In genomic region chr13:78197819-78198390, GRCm38 (mm10) we compare ENCODE assay signal across 8 mouse cellular contexts. TPM values are rescaled to one million over a fixed set of nuclear protein-coding genes. Genes with fewer than 3 reads are reported as not detected.
A peak's percentile ranks its signal among the peaks of the same experiment; 100 is the strongest.
DNase-seq lines count a peak whose midpoint lies in the region; ATAC-seq and TF ChIP-seq lines count a peak whose summit lies in the region.

No protein-coding gene starts in this region.

- ATAC-seq in forebrain, embryonic 11.5 days (replicated peaks; ENCODE audit: low FRiP score): peak; percentile 6; the same call in 1 of the 2 replicates
- ATAC-seq in intestine, postnatal 0 days: 0 out of 2 replicates have a peak, but pooled peaks have one; percentile 22
- ATAC-seq in midbrain, embryonic 14.5 days (ENCODE audit: low FRiP score, low TSS enrichment): no peak

- TF ChIP-seq CTCF in lung, adult 2 months (IDR thresholded peaks at IDR 0.05; ENCODE audit: insufficient read depth, low read length): no peak
- no peak for TF ChIP-seq CTCF in intestine, postnatal 0 days (IDR thresholded peaks at IDR 0.05; ENCODE audit: low read depth)

- H3K4me2 ChIP-seq in forebrain, embryonic 11.5 days (ENCODE audit: low read depth, low read length, severe bottlenecking): peak overlapping the region; percentile 58
- H3K4me2 ChIP-seq in intestine, postnatal 0 days (replicated peaks; ENCODE audit: low read depth): peak overlapping the region; percentile 86
- peak overlapping the region; percentile 82 for H3K4me2 ChIP-seq in midbrain, embryonic 14.5 days (ENCODE audit: low read length)

- TF ChIP-seq POLR2A in lung, adult 2 months (IDR thresholded peaks at IDR 0.05; ENCODE audit: borderline replicate concordance, extremely low read depth, low read depth, low read length): no peak

- peak overlapping the region; percentile 100 for H3K27ac ChIP-seq in forebrain, embryonic 11.5 days (ENCODE audit: low read depth, low read length)
- H3K27ac ChIP-seq in intestine, postnatal 0 days (ENCODE audit: low read depth, low read length): no peak overlapping the region
- peak overlapping the region; percentile 100 for H3K27ac ChIP-seq in midbrain, embryonic 14.5 days (replicated peaks; ENCODE audit: low read depth, low read length)

- no peaks in the 10 kb centered on the region; the same call in 1 of the 2 replicates for H3K36me3 ChIP-seq in forebrain, embryonic 11.5 days (ENCODE audit: control insufficient read depth, insufficient read depth, low read length)
- H3K36me3 ChIP-seq in intestine, postnatal 0 days (ENCODE audit: control insufficient read depth, insufficient read depth): no peaks in the 10 kb centered on the region
- peaks cover 10% of the 10 kb centered on the region for H3K36me3 ChIP-seq in midbrain, embryonic 14.5 days (ENCODE audit: control insufficient read depth, insufficient read depth, low read length)

- no peak for DNase-seq in lung, adult 2 months
- DNase-seq in lung, postnatal 25 days (ENCODE audit: low spot score): no peak
- DNase-seq in adrenal gland, postnatal 25 days: peak; percentile 54
- DNase-seq in forebrain, embryonic 11.5 days (ENCODE audit: low spot score): peak; percentile 80
- DNase-seq in midbrain, embryonic 14.5 days: peak; percentile 68
- DNase-seq in natural killer cell, adult 2 months (ENCODE audit: low spot score in 2 of 2): no peak
- DNase-seq in thymus, postnatal 4 days: no peak

- H3K27me3 ChIP-seq in forebrain, embryonic 11.5 days (ENCODE audit: control insufficient read depth, insufficient read depth, low read length): peaks cover 10% of the 10 kb centered on the region
- H3K27me3 ChIP-seq in intestine, postnatal 0 days (replicated peaks; ENCODE audit: control insufficient read depth, insufficient read depth, low read length): peaks cover 86% of the 10 kb centered on the region
- no peaks in the 10 kb centered on the region for H3K27me3 ChIP-seq in midbrain, embryonic 14.5 days (ENCODE audit: control insufficient read depth, insufficient read depth, low read length)

- H3K9ac ChIP-seq in forebrain, embryonic 11.5 days (ENCODE audit: low read length): peak overlapping the region; percentile 100
- peak overlapping the region; percentile 51; the same call in 1 of the 2 replicates for H3K9ac ChIP-seq in intestine, postnatal 0 days (ENCODE audit: low read depth, low read length)
- H3K9ac ChIP-seq in midbrain, embryonic 14.5 days (replicated peaks; ENCODE audit: low read length): peak overlapping the region; percentile 100

- peak overlapping the region; percentile 67 for H3K4me3 ChIP-seq in lung, adult 2 months (replicated peaks; ENCODE audit: extremely low read depth, low read depth, low read length)
- peak overlapping the region; percentile 89 for H3K4me3 ChIP-seq in forebrain, embryonic 11.5 days (ENCODE audit: low read depth, low read length)
- peak overlapping the region; percentile 66 for H3K4me3 ChIP-seq in intestine, postnatal 0 days (ENCODE audit: low read depth, low read length)
- H3K4me3 ChIP-seq in midbrain, embryonic 14.5 days (replicated peaks; ENCODE audit: low read depth, low read length): peak overlapping the region; percentile 87

- H3K9me3 ChIP-seq in forebrain, embryonic 11.5 days (ENCODE audit: control insufficient read depth, low read length): no peaks in the 10 kb centered on the region
- no peaks in the 10 kb centered on the region for H3K9me3 ChIP-seq in intestine, postnatal 0 days (ENCODE audit: control insufficient read depth)
- no peaks in the 10 kb centered on the region for H3K9me3 ChIP-seq in midbrain, embryonic 14.5 days (ENCODE audit: control insufficient read depth, low read length)

- 1% methylated on average over 31 of the region's 33 CpGs for WGBS in lung, adult 2 months
- 0% methylated on average over 32 of the region's 33 CpGs for WGBS in forebrain, embryonic 11.5 days
- WGBS in intestine, postnatal 0 days: 0% methylated on average over 32 of the region's 33 CpGs
- under 1% methylated on average over 29 of the region's 33 CpGs for WGBS in midbrain, embryonic 14.5 days

- H3K4me1 ChIP-seq in lung, adult 2 months (ENCODE audit: control insufficient read depth, insufficient read depth, low read length): no peaks in the 10 kb centered on the region
- H3K4me1 ChIP-seq in forebrain, embryonic 11.5 days (replicated peaks; ENCODE audit: control insufficient read depth, insufficient read depth, low read length): no peaks in the 10 kb centered on the region
- no peaks in the 10 kb centered on the region for H3K4me1 ChIP-seq in intestine, postnatal 0 days (replicated peaks; ENCODE audit: control insufficient read depth, insufficient read depth, low read length)
- H3K4me1 ChIP-seq in midbrain, embryonic 14.5 days (ENCODE audit: control insufficient read depth, insufficient read depth, low read length): no peaks in the 10 kb centered on the region; the same call in 1 of the 2 replicates

RNA-seq across cellular contexts. Expression of gene Nr2f1, which starts 1.7 kb away (rescaled TPM):
- polyA plus RNA-seq in lung, adult 2 months (2012; rRNA removed): 26.7 and 30.7 TPM in 2 replicates
- 17.5 and 28.8 TPM in 2 replicates for total RNA-seq in adrenal gland, postnatal 25 days (2021)
- 110 and 122 TPM in 2 replicates for polyA plus RNA-seq in forebrain, embryonic 11.5 days (2014; fragmentation: Nextera tagmentation; extraction: Ambion mirVana)
- 0.82 and 1.0 TPM in 2 replicates for polyA plus RNA-seq in intestine, postnatal 0 days (2015; fragmentation: Nextera tagmentation; extraction: Ambion mirVana)
- 67.5 and 72.4 TPM in 2 replicates for polyA plus RNA-seq in midbrain, embryonic 14.5 days (2014; fragmentation: Nextera tagmentation; extraction: Ambion mirVana)

Comparison
In these comparisons a context has a peak if more than half of its experiments do, and no peak if none do; other contexts are left out.
1. DNase-seq: peak in adrenal gland, postnatal 25 days (single experiment), forebrain, embryonic 11.5 days (single experiment) and midbrain, embryonic 14.5 days (single experiment); none in lung, adult 2 months (single experiment), lung, postnatal 25 days (single experiment), natural killer cell, adult 2 months (0 of 2) and thymus, postnatal 4 days (single experiment).
2. RNA of gene Nr2f1, which starts 1.7 kb away (polyA plus RNA-seq): 110 to 122 TPM in forebrain, embryonic 11.5 days, 67.5 to 72.4 TPM in midbrain, embryonic 14.5 days and 26.7 to 30.7 TPM in lung, adult 2 months; 0.82 to 1.0 TPM in intestine, postnatal 0 days; every median in the first group is over 10 times any median in the second.
3. Peak in every context shown above with its lines, with median percentiles within 50 percentile points of each other: H3K4me3 ChIP-seq, H3K4me2 ChIP-seq and H3K9ac ChIP-seq.